Mouse (Mus musculus): ENCODE measurements at regions not wholly inside any gene's neighbourhood (a gene's known extent, or its start where the extent isn't known, plus 50 kb on each side); places are given as distances from the start of the nearest gene placed in this dataset.

DNA sequence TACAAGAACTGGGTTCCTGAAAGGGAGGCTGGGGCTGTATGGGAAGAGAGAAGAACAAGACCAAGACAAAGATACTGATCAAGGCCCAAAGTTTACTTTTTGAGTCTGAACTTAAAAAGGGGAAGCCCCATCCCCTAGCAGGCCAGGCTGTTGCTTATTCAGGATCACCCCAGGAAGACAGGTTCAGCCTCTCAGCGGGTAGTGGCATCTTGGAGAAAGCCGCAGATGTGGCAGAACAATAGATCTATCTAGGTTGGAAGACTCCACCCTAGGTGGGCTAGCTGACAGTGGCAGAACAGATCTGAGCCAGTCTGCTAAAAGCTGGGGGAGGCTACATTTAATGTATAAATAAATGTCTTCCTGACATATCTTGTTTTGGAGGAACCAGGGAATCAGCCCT, 450.8 kb downstream of the Bckdhb start:
- Histone ChIP-seq H3K27ac (ENCODE audit: low read depth, low read length) (no peak overlapping the region), H3K9me3 (ENCODE audit: control insufficient read depth) (no peaks in the 10 kb centered on the region), H3K27me3 (replicated peaks; ENCODE audit: control insufficient read depth, insufficient read depth, low read length) (no peaks in the 10 kb centered on the region), H3K4me1 (replicated peaks; ENCODE audit: control insufficient read depth, insufficient read depth, low read length) (no peaks in the 10 kb centered on the region), H3K4me2 (replicated peaks; ENCODE audit: low read depth) (no peak overlapping the region), H3K4me3 (ENCODE audit: low read depth, low read length) (no peak overlapping the region), H3K9ac (ENCODE audit: low read depth, low read length) (no peak overlapping the region), H3K36me3 (ENCODE audit: control insufficient read depth, insufficient read depth) (no peaks in the 10 kb centered on the region)
- ATAC-seq, result no peak
- WGBS, result 67% methylated on average over 2 of the region's 2 CpGs
- TF ChIP-seq CTCF (IDR thresholded peaks at IDR 0.05; ENCODE audit: low read depth), result no peak

DNA sequence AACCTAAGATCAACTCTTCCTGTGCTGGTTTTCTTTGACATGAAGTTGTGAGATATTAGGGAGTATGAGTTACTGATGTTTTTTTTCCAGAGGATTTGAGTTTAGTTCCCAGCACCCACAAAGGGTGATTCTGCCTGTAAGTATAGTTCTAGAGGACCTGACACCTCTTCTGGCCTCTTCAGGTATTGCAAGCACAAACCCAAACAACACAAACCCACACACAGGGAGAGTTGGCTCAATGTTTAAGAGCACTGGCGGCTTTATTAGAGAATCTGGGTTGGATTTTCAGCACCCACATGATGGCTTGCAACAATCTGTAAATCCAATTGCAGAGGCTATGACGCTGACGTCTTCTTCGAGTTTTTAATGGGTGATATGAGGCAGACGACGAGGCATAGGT, 451.7 kb downstream of the Bckdhb start:
- no peak overlapping the region for H3K4me3 ChIP-seq (ENCODE audit: low read depth, low read length)
- no peak overlapping the region for H3K4me2 ChIP-seq (replicated peaks; ENCODE audit: low read depth)
- no peak overlapping the region for H3K9ac ChIP-seq (ENCODE audit: low read depth, low read length)
- H3K27ac ChIP-seq (ENCODE audit: low read depth, low read length), result no peak overlapping the region
- no peaks in the 10 kb centered on the region for H3K4me1 ChIP-seq (replicated peaks; ENCODE audit: control insufficient read depth, insufficient read depth, low read length)
- TF ChIP-seq CTCF (IDR thresholded peaks at IDR 0.05; ENCODE audit: low read depth), result no peak
- no peak for ATAC-seq
- WGBS, result 93% methylated on average over 6 of the region's 6 CpGs
- no peaks in the 10 kb centered on the region for H3K27me3 ChIP-seq (replicated peaks; ENCODE audit: control insufficient read depth, insufficient read depth, low read length)
- no peaks in the 10 kb centered on the region for H3K9me3 ChIP-seq (ENCODE audit: control insufficient read depth)
- H3K36me3 ChIP-seq (ENCODE audit: control insufficient read depth, insufficient read depth), result no peaks in the 10 kb centered on the region

DNA sequence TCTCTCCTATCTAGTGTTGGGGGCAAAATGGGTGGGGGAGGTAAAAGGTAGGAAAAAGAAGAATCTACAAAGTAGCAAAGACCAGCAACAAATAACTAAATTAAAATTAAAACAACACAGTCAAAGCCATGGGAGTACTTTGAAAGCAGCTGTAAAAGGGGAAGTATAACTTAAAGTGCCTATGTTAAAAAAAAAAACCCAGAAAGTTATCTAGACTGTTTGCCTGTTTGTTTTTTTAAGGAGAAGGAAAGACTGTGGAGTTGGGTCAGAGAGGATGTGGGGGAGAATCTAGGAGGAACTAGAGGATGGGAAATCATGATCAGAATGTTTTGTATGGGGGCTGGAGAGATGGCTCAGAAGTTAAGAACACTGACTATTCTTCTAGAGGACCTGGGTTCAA, 457.0 kb downstream of the Bckdhb start:
- Histone ChIP-seq H3K9ac (ENCODE audit: low read depth, low read length) (no peak overlapping the region), H3K27ac (ENCODE audit: low read depth, low read length) (no peak overlapping the region), H3K4me3 (ENCODE audit: low read depth, low read length) (no peak overlapping the region), H3K9me3 (ENCODE audit: control insufficient read depth) (no peaks in the 10 kb centered on the region), H3K36me3 (ENCODE audit: control insufficient read depth, insufficient read depth) (no peaks in the 10 kb centered on the region), H3K4me2 (replicated peaks; ENCODE audit: low read depth) (no peak overlapping the region), H3K27me3 (replicated peaks; ENCODE audit: control insufficient read depth, insufficient read depth, low read length) (no peaks in the 10 kb centered on the region), H3K4me1 (replicated peaks; ENCODE audit: control insufficient read depth, insufficient read depth, low read length) (no peaks in the 10 kb centered on the region)
- no peak for ATAC-seq
- TF ChIP-seq CTCF (IDR thresholded peaks at IDR 0.05; ENCODE audit: low read depth), result no peak

DNA sequence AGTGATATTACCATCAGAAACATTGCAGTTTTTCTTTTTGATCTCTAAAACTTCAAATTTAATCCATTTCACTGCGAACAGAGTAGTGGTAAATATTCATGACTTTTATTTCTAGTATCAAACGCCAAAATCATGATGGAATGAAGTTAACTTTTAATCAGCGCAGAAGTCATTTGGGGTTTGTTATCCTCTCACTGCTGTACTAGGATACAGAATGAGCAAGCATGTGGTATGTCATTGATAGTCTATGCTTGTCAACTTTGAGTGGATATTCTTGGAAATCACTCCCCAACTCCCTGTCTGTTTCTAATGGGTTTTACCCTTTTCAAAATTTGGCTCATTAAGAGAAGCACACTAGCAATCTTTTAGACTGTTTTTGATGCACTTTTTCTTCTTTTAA, 464.9 kb downstream of the Bckdhb start:
- H3K27ac ChIP-seq (ENCODE audit: low read depth, low read length), result no peak overlapping the region
- ATAC-seq, result no peak
- TF ChIP-seq CTCF (IDR thresholded peaks at IDR 0.05; ENCODE audit: low read depth), result no peak

DNA sequence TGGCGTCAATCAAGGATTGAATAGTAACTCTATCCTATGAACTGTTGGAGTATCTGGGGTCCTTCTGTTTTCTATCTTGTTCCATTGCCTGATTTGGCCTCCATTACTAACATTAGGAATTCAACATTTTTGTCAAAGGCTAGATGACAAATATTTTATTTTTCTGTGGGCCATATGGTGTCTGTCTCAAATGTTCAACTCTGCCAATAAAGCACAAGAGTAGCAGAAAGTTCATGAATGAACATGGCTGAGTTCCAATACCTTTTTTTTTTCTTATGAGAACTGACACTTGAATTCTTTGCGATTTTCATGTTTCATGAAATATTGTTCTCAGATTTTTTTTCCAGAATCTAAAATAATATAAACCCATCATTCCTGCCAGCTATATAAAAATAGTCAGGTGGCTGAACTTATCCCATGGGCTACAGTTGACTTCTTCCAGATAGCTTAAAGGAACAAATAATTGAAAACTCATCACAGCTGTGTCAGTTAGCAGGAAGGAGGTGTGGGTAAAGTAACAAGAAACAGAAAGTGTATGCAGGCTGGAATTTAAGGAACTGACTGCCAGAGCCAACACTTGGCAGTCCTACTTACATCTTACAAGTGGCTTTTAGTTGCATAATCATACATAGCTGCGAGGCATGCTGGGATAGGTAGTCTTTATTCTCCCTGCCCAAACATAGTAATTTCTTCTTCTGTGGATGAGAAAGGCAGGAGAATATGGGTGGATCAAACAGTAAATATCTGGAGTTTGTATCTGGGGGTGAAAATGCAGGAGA, 469.8 kb downstream of the Bckdhb start:
- H3K4me3 ChIP-seq (ENCODE audit: low read depth, low read length), result no peak overlapping the region
- no peak for TF ChIP-seq CTCF (IDR thresholded peaks at IDR 0.05; ENCODE audit: low read depth)
- no peak overlapping the region for H3K27ac ChIP-seq (ENCODE audit: low read depth, low read length)
- no peaks in the 10 kb centered on the region for H3K9me3 ChIP-seq (ENCODE audit: control insufficient read depth)
- H3K9ac ChIP-seq (ENCODE audit: low read depth, low read length), result no peak overlapping the region
- H3K36me3 ChIP-seq (ENCODE audit: control insufficient read depth, insufficient read depth), result no peaks in the 10 kb centered on the region
- H3K4me1 ChIP-seq (replicated peaks; ENCODE audit: control insufficient read depth, insufficient read depth, low read length), result no peaks in the 10 kb centered on the region
- H3K4me2 ChIP-seq (replicated peaks; ENCODE audit: low read depth), result no peak overlapping the region
- no peak for ATAC-seq
- H3K27me3 ChIP-seq (replicated peaks; ENCODE audit: control insufficient read depth, insufficient read depth, low read length), result no peaks in the 10 kb centered on the region
- 67% methylated on average over 3 of the region's 3 CpGs for whole genome bisulfite sequencing

More for the DNA sequence above, 464.9 kb downstream of the Bckdhb start:
- Histone ChIP-seq H3K9ac (ENCODE audit: low read depth, low read length) (no peak overlapping the region), H3K4me3 (ENCODE audit: low read depth, low read length) (no peak overlapping the region), H3K4me2 (replicated peaks; ENCODE audit: low read depth) (no peak overlapping the region), H3K27me3 (replicated peaks; ENCODE audit: control insufficient read depth, insufficient read depth, low read length) (no peaks in the 10 kb centered on the region), H3K36me3 (ENCODE audit: control insufficient read depth, insufficient read depth) (no peaks in the 10 kb centered on the region), H3K9me3 (ENCODE audit: control insufficient read depth) (no peaks in the 10 kb centered on the region), H3K4me1 (replicated peaks; ENCODE audit: control insufficient read depth, insufficient read depth, low read length) (no peaks in the 10 kb centered on the region)
- WGBS, result 88% methylated on average over 3 of the region's 3 CpGs

DNA sequence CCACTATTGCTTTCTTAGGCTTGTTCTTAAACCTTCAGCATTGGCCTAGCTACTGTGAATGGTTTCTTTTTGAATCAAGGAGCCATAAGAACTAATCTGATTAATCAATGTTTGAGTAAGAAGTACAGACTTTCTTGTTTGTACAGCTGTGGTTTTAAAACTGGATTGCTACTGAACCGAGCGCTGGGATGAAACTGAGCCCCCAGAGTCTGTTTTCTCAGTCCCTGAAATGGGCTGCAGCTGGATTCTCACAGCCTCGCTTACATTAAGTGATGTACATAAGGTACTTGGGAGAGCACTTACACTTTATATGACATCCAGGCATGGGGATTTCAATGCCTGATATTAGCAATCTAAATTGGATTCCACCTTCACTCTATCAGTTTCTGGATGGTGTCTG, 474.5 kb downstream of the Bckdhb start:
- Histone ChIP-seq H3K36me3 (ENCODE audit: control insufficient read depth, insufficient read depth) (no peaks in the 10 kb centered on the region), H3K4me1 (replicated peaks; ENCODE audit: control insufficient read depth, insufficient read depth, low read length) (no peaks in the 10 kb centered on the region), H3K4me3 (ENCODE audit: low read depth, low read length) (no peak overlapping the region), H3K4me2 (replicated peaks; ENCODE audit: low read depth) (no peak overlapping the region), H3K27ac (ENCODE audit: low read depth, low read length) (no peak overlapping the region), H3K27me3 (replicated peaks; ENCODE audit: control insufficient read depth, insufficient read depth, low read length) (no peaks in the 10 kb centered on the region), H3K9ac (ENCODE audit: low read depth, low read length) (no peak overlapping the region), H3K9me3 (ENCODE audit: control insufficient read depth) (no peaks in the 10 kb centered on the region)
- whole genome bisulfite sequencing, result 40% methylated on average over 3 of the region's 3 CpGs
- ATAC-seq, result no peak
- no peak for TF ChIP-seq CTCF (IDR thresholded peaks at IDR 0.05; ENCODE audit: low read depth)

Measured in intestine, postnatal 0 days (tissue).